15 mouse cellular contexts compared by ENCODE assay signal in the genomic region with DNA sequence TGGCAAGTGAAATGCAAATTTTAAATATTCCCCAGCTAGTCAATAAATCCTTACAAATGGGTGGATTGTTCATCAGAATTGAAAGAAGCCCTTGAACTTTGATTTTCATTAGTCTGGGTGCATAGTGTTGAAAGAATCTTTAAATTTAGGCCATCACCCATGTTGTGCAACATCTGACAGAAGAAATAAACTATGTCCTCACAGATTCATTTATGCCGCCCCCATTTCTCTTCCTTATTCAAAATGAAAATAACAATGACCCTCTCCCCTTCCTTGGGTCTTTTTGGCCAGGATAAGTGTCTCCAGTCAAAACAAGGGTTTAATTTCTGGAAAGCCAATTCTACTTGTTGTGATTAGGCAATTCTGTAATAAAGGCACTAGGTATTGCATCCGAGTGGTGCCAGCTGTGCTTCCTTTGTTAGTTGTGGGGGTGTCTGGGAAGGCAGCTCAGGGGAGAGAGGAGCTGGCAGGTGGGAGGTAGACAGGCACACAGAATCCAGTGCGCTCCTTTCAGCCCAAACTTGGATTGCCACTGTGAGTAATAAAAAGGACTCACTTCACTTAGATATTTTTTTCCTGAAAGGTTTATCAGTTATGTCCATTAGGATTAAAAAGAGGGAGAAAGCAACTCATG.
"Had no signal": no experiment of that assay in that cellular context is flagged by ENCODE, and none has a peak within 500 bp of the region (broad histone marks: within the 10 kb centered on the region; RNA-seq: fewer than 3 reads in every experiment).

No protein-coding gene starts in this region.

- H3K4me3 ChIP-seq: kidney, embryonic 15.5 days; left cerebral cortex, adult 2 months; limb, embryonic 12.5 days; liver, embryonic 13.5 days; lung, embryonic 15.5 days; megakaryocyte, embryonic 14.5 days had no signal

- H3K27ac ChIP-seq: kidney, embryonic 15.5 days; left cerebral cortex, adult 2 months; limb, embryonic 12.5 days; liver, embryonic 13.5 days; lung, embryonic 15.5 days had no signal

- H3K4me1 ChIP-seq: kidney, embryonic 15.5 days; limb, embryonic 12.5 days; liver, embryonic 13.5 days; lung, embryonic 15.5 days; megakaryocyte, embryonic 14.5 days had no signal

- H3K4me2 ChIP-seq: kidney, embryonic 15.5 days; limb, embryonic 12.5 days; liver, embryonic 13.5 days; lung, embryonic 15.5 days; midbrain, embryonic 11.5 days had no signal

- DNase-seq: kidney, adult 2 months; kidney, postnatal 14 days; liver; liver, embryonic 13.5 days; liver, postnatal 0 days; lung, postnatal 36 days; thymus, postnatal 36 days had no signal

- ATAC-seq: intestine, embryonic 16.5 days; liver, postnatal 0 days; midbrain, embryonic 16.5 days had no signal

- H3K36me3 ChIP-seq: kidney, embryonic 15.5 days; limb, embryonic 12.5 days; liver, embryonic 13.5 days; lung, embryonic 15.5 days had no signal

- H3K27me3 ChIP-seq: kidney, embryonic 15.5 days; limb, embryonic 12.5 days; liver, embryonic 13.5 days; lung, embryonic 15.5 days; megakaryocyte, embryonic 14.5 days had no signal

- H3K9me3 ChIP-seq: kidney, embryonic 15.5 days; limb, embryonic 12.5 days; liver, embryonic 13.5 days; lung, embryonic 15.5 days; megakaryocyte, embryonic 14.5 days had no signal

- H3K9ac ChIP-seq: kidney, embryonic 15.5 days; limb, embryonic 12.5 days; liver, embryonic 13.5 days; liver, postnatal 0 days; lung, embryonic 15.5 days had no signal
